Mouse (Mus musculus): ENCODE data around the gene Slc6a5. TPM values are rescaled to one million over a fixed set of nuclear protein-coding genes. Genes with fewer than 3 reads are reported as not detected.
"Not testable (repeated sequence)": the region's sequence is repeated elsewhere in the genome, so short reads cannot be mapped to it uniquely, and the experiment has no call there.

Gene Slc6a5
- total RNA-seq, 2 experiments from 2014 or later: not detected

DNA sequence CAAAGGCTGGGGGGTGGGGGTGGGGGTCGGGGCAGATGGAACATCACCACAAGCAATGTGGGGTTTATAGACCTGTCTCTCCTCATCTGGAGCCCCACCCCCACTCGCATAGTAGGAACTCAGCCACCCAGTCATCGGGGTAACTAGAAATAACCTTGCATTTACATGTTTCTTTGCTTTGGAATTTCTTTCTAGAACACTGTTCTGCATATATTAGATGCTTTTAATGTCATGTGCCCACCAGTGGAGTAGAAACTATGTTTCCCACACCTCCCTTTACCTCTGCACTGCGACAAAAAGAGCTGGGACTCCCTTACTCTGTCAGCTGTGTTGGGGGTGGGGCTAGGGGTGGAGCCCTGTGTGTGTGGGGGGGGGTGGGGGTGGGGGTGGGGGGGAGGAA is 3.2 kb downstream of the Slc6a5 start:
- no peak for ATAC-seq (ENCODE audit: poor library complexity, severe bottlenecking)

DNA sequence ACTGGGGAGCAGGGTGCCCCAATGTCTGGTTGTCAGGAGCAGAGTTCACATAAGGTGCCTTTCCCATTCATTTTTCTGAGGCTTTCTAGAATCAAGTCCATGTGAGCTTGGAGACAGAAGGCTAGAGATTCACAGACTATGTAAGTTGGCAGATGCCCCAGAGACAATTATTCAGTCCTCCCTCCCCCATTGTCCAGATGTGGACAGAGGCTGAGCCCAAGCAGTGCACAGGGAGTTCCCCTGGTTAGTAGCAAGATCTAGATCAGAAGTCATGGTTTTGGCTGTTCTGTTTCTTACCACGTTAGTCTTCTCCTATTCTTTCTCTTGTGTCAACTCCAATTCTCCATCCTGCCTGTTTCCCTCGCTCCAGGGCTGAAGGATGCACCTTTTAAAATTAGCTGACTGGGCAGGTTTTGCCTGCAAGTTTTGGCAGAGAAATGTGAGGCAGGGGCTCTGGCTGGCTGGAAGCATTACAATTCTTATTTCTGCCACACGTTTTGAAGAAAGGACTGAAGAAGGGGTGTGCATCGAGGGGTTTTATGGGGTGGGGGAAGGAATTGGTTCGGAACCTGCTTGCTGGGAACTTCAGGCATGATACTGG is 3.9 kb downstream of the Slc6a5 start:
- no peak for ATAC-seq (ENCODE audit: poor library complexity, severe bottlenecking)

- ATAC-seq (ENCODE audit: poor library complexity, severe bottlenecking): no peak
Measured at GRCm38 (mm10) chr7:49914946-49915345, 5.0 kb downstream of the Slc6a5 start.

DNA sequence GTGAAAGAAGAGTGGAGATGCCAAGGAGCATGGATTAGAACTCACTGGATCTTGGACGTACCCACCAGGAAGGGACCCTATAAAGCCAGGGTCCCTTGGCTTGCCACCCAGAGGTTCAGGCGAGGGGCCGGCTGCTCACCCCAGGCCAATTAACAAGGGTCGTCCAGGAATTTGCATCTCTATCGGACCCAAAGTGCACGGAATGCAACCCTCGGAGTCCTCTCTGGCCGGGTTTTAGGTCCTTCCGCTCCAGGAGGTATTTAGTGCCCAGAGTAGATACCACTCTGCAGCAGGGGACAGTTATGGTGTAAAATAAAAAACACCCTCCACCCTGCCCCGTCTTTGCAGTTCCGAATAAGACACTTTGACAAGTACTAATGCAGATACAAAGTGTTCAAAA is 5.5 kb downstream of the Slc6a5 start:
- ATAC-seq (ENCODE audit: poor library complexity, severe bottlenecking): no peak

DNA sequence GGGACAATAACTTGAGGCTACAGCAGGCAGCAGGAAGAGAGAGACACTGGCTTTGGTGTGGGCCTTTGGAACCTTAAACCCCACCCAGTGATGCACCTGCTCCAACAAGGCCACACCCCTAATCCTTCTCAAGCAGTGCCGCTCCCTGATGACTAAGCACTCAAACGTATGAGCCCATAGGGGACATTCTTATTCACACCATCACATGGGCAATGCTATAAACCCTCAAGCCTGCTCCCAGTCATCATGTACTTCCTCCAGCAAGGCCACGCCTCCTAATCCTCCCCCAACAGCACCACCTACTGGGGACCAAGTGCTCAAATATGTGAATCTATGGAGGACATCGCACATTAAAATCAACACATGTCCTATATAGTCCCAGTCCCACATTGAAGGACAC is 9.5 kb downstream of the Slc6a5 start:
- no peak for ATAC-seq (ENCODE audit: poor library complexity, severe bottlenecking)

DNA sequence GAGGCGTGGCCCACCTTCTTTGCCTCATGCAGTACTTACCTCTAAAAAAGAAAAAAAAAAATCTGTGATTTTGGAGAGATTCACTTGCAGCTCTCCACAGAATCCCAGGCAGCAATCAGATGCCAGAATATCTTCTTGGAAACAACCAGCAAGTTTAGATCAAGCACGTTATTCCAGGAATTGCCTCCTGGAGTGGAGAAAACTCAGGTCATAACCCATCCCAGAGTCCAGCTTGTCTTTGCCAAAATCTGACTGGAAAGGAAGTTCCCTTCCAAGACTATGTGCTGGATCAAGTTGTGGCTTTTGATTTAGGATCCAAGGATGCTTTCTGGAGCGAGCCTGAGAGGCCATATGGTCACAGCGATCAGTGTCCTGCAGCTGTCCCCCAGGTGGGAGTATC is 10.8 kb downstream of the Slc6a5 start:
- no peak for ATAC-seq (ENCODE audit: poor library complexity, severe bottlenecking)

DNA sequence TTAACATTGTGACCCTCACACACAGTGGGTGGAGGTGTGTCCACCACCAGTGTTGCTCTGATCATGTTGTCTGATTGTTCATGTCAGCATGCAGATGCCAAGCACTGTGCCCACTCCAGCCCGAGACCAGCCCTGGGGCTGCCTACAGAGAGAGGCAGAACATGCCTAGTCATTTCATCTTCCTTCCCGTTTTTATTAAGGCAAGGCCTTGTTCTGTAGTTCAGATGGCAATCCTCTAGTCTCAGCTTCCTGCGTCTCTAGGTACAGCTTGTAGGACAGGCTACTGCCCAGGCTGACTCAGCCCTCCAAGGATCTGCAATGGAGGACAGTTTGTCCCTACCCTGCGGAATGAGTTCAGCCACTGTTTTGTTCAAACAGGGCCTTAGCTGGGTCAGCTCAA is 13.0 kb downstream of the Slc6a5 start:
- peak; percentile 74 for ATAC-seq (ENCODE audit: poor library complexity, severe bottlenecking)

GRCm38 (mm10) chr7:49923376-49923775 is 13.4 kb downstream of the Slc6a5 start:
- ATAC-seq (ENCODE audit: poor library complexity, severe bottlenecking): peak; percentile 97

GRCm38 (mm10) chr7:49928571-49928970 is 18.6 kb downstream of the Slc6a5 start:
- ATAC-seq (ENCODE audit: poor library complexity, severe bottlenecking): no peak

DNA sequence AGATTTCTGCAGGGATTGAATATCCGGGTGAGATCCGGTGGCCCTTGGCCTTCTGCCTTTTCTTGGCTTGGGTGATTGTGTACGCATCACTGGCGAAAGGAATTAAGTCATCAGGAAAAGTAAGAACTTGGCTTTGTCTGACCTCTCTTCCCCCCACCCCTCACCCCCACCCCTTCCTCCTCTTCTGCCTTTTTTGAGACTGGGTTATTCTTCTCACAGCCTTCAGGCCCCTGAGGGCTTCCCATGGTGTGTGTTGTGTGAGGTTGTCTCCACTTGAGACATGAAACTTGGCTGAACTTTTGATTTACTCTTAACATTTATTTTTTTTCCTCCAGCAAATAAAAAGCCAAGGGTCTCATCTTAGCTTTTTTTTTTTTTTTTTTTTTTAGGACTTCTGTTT is 20.1 kb downstream of the Slc6a5 start:
- no peak for ATAC-seq (ENCODE audit: poor library complexity, severe bottlenecking)

GRCm38 (mm10) chr7:49933386-49934115 is 23.6 kb downstream of the Slc6a5 start:
- not testable (repeated sequence) for ATAC-seq (ENCODE audit: poor library complexity, severe bottlenecking)

- no peak for ATAC-seq (ENCODE audit: poor library complexity, severe bottlenecking)
Measured at GRCm38 (mm10) chr7:49936821-49937220, 26.9 kb downstream of the Slc6a5 start.

DNA sequence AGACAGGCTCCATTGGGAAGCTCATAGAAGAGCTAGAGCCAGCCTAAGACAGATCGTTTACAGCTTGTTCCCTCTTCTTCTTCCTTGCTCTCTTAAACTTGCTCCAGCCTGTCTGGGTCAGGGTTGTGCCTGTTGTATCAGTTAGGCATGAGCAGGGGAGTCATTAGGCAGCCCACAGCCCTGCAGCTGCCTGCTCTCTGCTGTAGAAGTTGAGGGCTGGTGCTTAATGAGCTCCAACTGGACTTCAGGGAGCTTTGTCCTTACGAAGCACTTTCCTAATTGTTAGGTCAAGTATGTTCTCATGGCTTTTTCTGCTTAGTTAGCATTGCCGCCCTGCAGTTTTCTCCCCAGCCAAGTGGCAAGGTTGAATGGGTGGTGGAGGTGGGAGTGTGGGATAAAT is 32.1 kb downstream of the Slc6a5 start:
- no peak for ATAC-seq (ENCODE audit: poor library complexity, severe bottlenecking)

DNA sequence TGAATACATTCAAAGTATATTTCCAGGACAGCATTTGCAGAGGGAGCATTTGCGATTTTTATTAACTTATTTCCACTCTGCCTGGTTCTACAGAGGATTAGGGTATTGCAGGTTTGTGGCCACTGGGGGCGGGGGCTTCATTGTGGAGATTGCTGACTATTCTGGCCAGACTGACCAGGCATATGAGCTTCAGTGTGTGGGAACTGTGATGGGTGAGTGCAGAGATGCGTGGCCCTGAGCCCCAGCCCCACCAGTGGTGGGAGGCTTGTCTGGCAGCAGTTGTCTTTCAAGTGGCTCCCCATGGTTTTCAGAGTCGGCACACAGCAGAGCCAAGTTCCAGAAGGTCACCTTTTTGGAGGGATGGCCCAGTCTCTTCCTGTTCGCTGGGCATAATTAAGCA is 32.5 kb downstream of the Slc6a5 start:
- no peak for ATAC-seq (ENCODE audit: poor library complexity, severe bottlenecking)

- no peak for ATAC-seq (ENCODE audit: poor library complexity, severe bottlenecking)
Measured at GRCm38 (mm10) chr7:49946691-49947090, 36.7 kb downstream of the Slc6a5 start.

- ATAC-seq (ENCODE audit: poor library complexity, severe bottlenecking): no peak
Measured at GRCm38 (mm10) chr7:49953546-49954181, 43.7 kb downstream of the Slc6a5 start.

DNA sequence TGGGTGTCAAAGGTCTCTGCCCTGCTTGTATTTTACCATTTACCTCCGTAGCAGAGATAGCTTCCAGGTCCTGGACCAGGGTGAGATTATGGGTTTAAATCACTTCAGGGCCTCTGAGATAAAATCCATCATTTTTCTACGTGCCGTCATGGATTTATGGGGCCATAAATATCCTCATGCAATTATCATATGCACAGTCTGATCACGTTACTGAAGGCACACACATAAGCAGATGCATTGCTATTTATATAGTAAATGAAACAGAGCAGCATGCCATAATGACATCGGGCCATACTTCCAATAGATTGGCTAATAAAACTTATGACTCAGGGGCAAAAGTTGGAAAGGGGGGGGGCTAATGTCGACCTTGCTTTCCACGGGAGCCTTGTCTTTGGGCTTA is 44.9 kb downstream of the Slc6a5 start:
- ATAC-seq (ENCODE audit: poor library complexity, severe bottlenecking): no peak

DNA sequence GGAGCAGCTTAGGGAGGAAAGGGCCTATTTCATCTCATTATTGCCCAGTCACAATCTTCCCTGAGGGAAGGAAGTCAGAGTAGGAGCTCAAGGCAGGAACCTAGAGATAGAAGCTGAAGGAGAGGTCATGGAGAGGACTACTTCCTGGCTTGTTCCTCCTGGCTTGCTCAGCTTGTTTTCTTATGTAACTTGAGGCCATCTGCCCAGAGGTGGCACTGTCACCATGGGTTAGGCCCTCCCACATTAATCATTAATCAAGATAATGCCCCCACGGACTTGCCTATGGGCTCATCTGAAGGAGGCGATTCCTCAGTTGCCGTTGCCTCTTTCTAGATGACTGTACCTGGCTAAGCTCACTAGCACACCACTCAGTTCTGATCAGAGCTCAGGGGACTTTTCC is 47.2 kb downstream of the Slc6a5 start:
- no peak for ATAC-seq (ENCODE audit: poor library complexity, severe bottlenecking)

GRCm38 (mm10) chr7:49963764-49964163 is 53.8 kb downstream of the Slc6a5 start:
- ATAC-seq (ENCODE audit: poor library complexity, severe bottlenecking): no peak

DNA sequence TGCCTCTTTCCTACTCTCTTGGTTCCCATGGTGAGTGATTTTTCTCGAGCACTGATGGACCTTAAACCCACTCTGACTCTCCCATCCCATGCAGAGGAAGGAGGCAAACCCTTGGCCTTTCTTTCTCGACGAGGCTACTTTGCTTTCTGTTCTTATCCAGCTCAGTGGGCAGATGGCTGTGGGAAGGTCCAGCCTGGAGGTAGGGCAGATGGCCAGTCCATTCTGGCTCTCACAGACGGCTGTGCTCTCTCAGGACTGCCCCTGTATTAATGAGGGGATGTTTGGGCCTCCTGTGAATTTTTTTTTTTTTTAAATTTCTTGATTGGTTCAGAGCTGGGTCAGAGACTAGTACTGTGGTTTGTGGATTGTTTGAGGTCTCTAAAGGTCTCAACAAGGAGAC is 59.6 kb downstream of the Slc6a5 start:
- ATAC-seq (ENCODE audit: poor library complexity, severe bottlenecking): no peak

DNA sequence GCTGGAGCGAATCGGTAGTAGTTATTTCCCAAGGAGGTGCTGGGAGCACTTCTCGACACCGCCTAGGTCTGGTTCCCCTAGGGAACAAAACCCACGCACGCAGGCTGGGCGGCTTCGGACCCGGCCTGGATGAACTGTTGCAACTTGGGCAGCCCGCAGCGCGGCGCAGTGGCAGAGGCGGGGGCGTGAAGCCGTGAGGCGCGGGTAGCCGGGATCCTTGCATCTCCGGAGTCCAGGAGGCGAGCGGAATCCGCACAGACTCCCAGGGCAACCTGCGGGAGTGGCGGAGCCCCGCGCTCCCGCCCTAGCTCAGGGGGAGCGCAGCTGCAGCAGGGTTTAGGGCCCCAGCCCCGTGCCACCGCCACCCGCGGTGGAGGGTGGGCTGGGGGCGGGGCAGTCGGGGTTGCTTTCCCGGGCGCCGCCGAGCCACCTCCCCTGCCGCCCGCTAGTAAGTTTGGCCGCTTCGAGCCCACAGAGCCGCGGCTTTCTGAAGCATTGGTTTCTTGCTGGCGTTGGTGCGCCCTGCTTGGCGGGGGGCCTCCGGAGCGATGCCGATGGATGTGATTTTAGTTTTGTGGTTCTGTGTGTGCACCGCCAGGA is 65.0 kb downstream of the Slc6a5 start, which contains the start of gene Nell1:
Gene Nell1, plus strand, starts transcription at position 24 of the 600 bp plus-strand sequence.
- ATAC-seq (ENCODE audit: poor library complexity, severe bottlenecking): no peak

Measured in megakaryocyte, adult 5-6 weeks (primary cell).